Comparison of ENCODE assay signal across 11 mouse cellular contexts in the genomic region with DNA sequence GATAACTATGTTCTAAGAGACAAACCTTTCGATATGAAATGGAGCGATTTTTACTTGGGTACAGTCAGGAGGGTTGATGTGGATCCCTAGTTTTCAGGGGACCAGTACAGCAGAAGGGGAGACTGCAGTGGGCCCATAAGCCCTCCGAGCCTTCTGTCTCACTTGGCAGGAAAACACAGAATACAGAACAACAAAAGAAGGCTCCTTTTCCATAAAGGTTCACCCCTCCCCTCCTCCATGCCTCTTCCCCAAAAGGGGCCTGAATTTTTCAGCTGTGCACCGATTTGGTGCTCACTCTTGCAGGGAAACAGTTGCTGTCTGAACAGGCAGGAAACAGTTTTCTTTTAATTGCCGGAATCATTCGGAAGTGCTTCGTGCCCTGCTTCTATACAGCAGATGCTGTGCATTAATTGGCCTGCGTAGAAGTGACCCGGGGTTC. TPM values are rescaled to one million over a fixed set of nuclear protein-coding genes. Genes with fewer than 3 reads are reported as not detected.
DNase-seq lines count a peak whose midpoint lies in the region; ATAC-seq lines count a peak whose summit lies in the region.
"Had no signal": no experiment of that assay in that cellular context is flagged by ENCODE, and none has a peak within 500 bp of the region (broad histone marks: within the 10 kb centered on the region; RNA-seq: fewer than 3 reads in every experiment).

No protein-coding gene starts in this region.

- ATAC-seq in kidney, embryonic 16.5 days (ENCODE audit: low FRiP score, low TSS enrichment) = 0 out of 2 replicates have a peak, but pooled peaks have one; percentile 28
- ATAC-seq in forebrain, embryonic 12.5 days (ENCODE audit: low FRiP score) = peak; percentile 50
- no peak for ATAC-seq in limb, embryonic 11.5 days (ENCODE audit: insufficient number of reproducible peaks, low FRiP score, low TSS enrichment, low read depth)

- H3K27me3 ChIP-seq in kidney, embryonic 16.5 days (ENCODE audit: insufficient read depth, low read length) = no peaks in the 10 kb centered on the region
- H3K27me3 ChIP-seq in forebrain, embryonic 12.5 days = peaks cover 11% of the 10 kb centered on the region; the same call in 1 of the 2 replicates
- no peaks in the 10 kb centered on the region for H3K27me3 ChIP-seq in limb, embryonic 11.5 days (ENCODE audit: control insufficient read depth, insufficient read depth, low read length)
- H3K27me3 ChIP-seq: embryonic facial prominence, embryonic 15.5 days; stomach, embryonic 15.5 days had no signal

- H3K4me3 ChIP-seq in kidney, embryonic 16.5 days (ENCODE audit: low read length) = no peak overlapping the region
- no peak overlapping the region for H3K4me3 ChIP-seq in forebrain, embryonic 12.5 days (replicated peaks)
- no peak overlapping the region for H3K4me3 ChIP-seq in limb, embryonic 11.5 days (ENCODE audit: low read depth, low read length)
- H3K4me3 ChIP-seq: embryonic facial prominence, embryonic 15.5 days; stomach, embryonic 15.5 days had no signal

- H3K9me3 ChIP-seq in kidney, embryonic 16.5 days (ENCODE audit: low read length) = no peaks in the 10 kb centered on the region
- no peaks in the 10 kb centered on the region for H3K9me3 ChIP-seq in forebrain, embryonic 12.5 days
- no peaks in the 10 kb centered on the region for H3K9me3 ChIP-seq in limb, embryonic 11.5 days (ENCODE audit: control insufficient read depth, low read length)
- H3K9me3 ChIP-seq: embryonic facial prominence, embryonic 15.5 days; stomach, embryonic 15.5 days had no signal

- H3K4me2 ChIP-seq in kidney, embryonic 16.5 days (replicated peaks; ENCODE audit: low read depth, low read length) = no peak overlapping the region
- H3K4me2 ChIP-seq in forebrain, embryonic 12.5 days = peak overlapping the region; percentile 11
- no peak overlapping the region for H3K4me2 ChIP-seq in limb, embryonic 11.5 days (ENCODE audit: low read depth, severe bottlenecking)
- H3K4me2 ChIP-seq: embryonic facial prominence, embryonic 15.5 days; stomach, embryonic 15.5 days had no signal

- H3K4me1 ChIP-seq in kidney, embryonic 16.5 days (ENCODE audit: insufficient read depth, low read length) = peaks cover 5% of the 10 kb centered on the region; the same call in 1 of the 2 replicates
- H3K4me1 ChIP-seq in forebrain, embryonic 12.5 days = peaks cover 31% of the 10 kb centered on the region
- H3K4me1 ChIP-seq in limb, embryonic 11.5 days (ENCODE audit: control insufficient read depth, insufficient read depth, low read length) = peaks cover 8% of the 10 kb centered on the region

- no peak for DNase-seq in kidney, postnatal 25 days
- DNase-seq in limb, embryonic 11.5 days (ENCODE audit: low spot score) = no peak
- DNase-seq in retina, embryonic 14.5 days (ENCODE audit: low spot score) = peak; percentile 62
- DNase-seq in lung, adult 18-20 months = no peak
- DNase-seq in frontal cortex, adult 2 months (ENCODE audit: extremely low spot score in 1 of 2, low spot score in 1 of 2) = no peak
- no peak for DNase-seq in right cerebral cortex, postnatal 36 days (ENCODE audit: low spot score in 2 of 2)
- DNase-seq: heart, postnatal 4 days had no signal

- no peaks in the 10 kb centered on the region for H3K36me3 ChIP-seq in kidney, embryonic 16.5 days (ENCODE audit: insufficient read depth, low read length)
- H3K36me3 ChIP-seq in forebrain, embryonic 12.5 days (replicated peaks) = no peaks in the 10 kb centered on the region
- H3K36me3 ChIP-seq in limb, embryonic 11.5 days (ENCODE audit: control insufficient read depth, insufficient read depth, low read length) = no peaks in the 10 kb centered on the region
- H3K36me3 ChIP-seq: embryonic facial prominence, embryonic 15.5 days had no signal

- WGBS in kidney, embryonic 16.5 days = 58% methylated on average over 9 of the region's 9 CpGs
- 34% methylated on average over 9 of the region's 9 CpGs for WGBS in forebrain, embryonic 12.5 days
- 34% methylated on average over 9 of the region's 9 CpGs for WGBS in limb, embryonic 11.5 days

- H3K27ac ChIP-seq in kidney, embryonic 16.5 days (ENCODE audit: low read length) = no peak overlapping the region
- H3K27ac ChIP-seq in forebrain, embryonic 12.5 days = peak overlapping the region; percentile 81
- H3K27ac ChIP-seq in limb, embryonic 11.5 days (replicated peaks; ENCODE audit: low read depth, low read length) = 0 out of 2 replicates have a peak overlapping the region, but pooled peaks have one; percentile 15
- H3K27ac ChIP-seq: embryonic facial prominence, embryonic 15.5 days; stomach, embryonic 15.5 days had no signal

- no peak overlapping the region for H3K9ac ChIP-seq in kidney, embryonic 16.5 days (replicated peaks; ENCODE audit: low read length)
- peak overlapping the region; percentile 29; the same call in 1 of the 2 replicates for H3K9ac ChIP-seq in forebrain, embryonic 12.5 days
- no peak overlapping the region for H3K9ac ChIP-seq in limb, embryonic 11.5 days (ENCODE audit: low read length)
- H3K9ac ChIP-seq: embryonic facial prominence, embryonic 15.5 days; stomach, embryonic 15.5 days had no signal

RNA-seq across cellular contexts. Expression of a gene that starts 31.3 kb away (rescaled TPM):
- polyA plus RNA-seq in kidney, embryonic 16.5 days (2015; fragmentation: Nextera tagmentation; extraction: Ambion mirVana) = 19.2 and 20.5 TPM in 2 replicates
- polyA plus RNA-seq in forebrain, embryonic 12.5 days (2016; fragmentation: Nextera tagmentation; extraction: Ambion mirVana) = 4.6 and 6.3 TPM in 2 replicates
- polyA plus RNA-seq in limb, embryonic 11.5 days (2014; fragmentation: Nextera tagmentation; extraction: Ambion mirVana) = 8.5 and 10.5 TPM in 2 replicates
- polyA plus RNA-seq in frontal cortex, adult 2 months (2012; rRNA removed) = 53.7 and 58.8 TPM in 2 replicates
